Mouse (Mus musculus) ES-Bruce4 (cell line): ENCODE measurements at regions not wholly inside any gene's neighbourhood (a gene's known extent, or its start where the extent isn't known, plus 50 kb on each side); places are given as distances from the start of the nearest gene placed in this dataset.

Source experiments
- H3K27ac ChIP-seq: 2 replicates; pipeline ENCODE4 v1.5.1; 2012; ENCODE audit warnings: low read length, inconsistent platforms; ENCODE audit not compliant: insufficient read depth
- H3K27me3 ChIP-seq: 2 replicates; pipeline ENCODE4 v1.6.1; 2012; ENCODE audit warnings: mild to moderate bottlenecking, low read length, inconsistent platforms; ENCODE audit not compliant: control insufficient read depth, poor library complexity, insufficient read depth, severe bottlenecking
- H3K36me3 ChIP-seq: 2 replicates; pipeline ENCODE4 v1.6.1; 2012; ENCODE audit warnings: inconsistent platforms, mild to moderate bottlenecking, low read length, moderate library complexity; ENCODE audit not compliant: control insufficient read depth, poor library complexity, insufficient read depth, severe bottlenecking
- H3K4me1 ChIP-seq: one replicate; pipeline ENCODE4 v1.8.1; 2011; ENCODE audit warnings: low read length; ENCODE audit not compliant: control insufficient read depth, insufficient read depth
- H3K4me3 ChIP-seq: 2 replicates; pipeline ENCODE4 v1.5.1; 2011; ENCODE audit warnings: low read depth, mild to moderate bottlenecking, low read length
- H3K9ac ChIP-seq: 2 replicates; pipeline ENCODE4 v1.6.1; 2012; ENCODE audit warnings: low read depth, mild to moderate bottlenecking, inconsistent platforms; ENCODE audit not compliant: poor library complexity, severe bottlenecking
- H3K9me3 ChIP-seq: replicated peaks from 2 replicates; pipeline ENCODE4 v1.6.1; 2012; ENCODE audit warnings: mild to moderate bottlenecking, low read length, inconsistent platforms; ENCODE audit not compliant: control insufficient read depth, poor library complexity, insufficient read depth, severe bottlenecking
- CTCF ChIP-seq: IDR thresholded peaks from one replicate; pipeline ENCODE4 v1.8.1; 2011; ENCODE audit warnings: low read depth, low read length
- EP300 ChIP-seq: IDR thresholded peaks from 2 replicates; pipeline ENCODE4 v1.6.1; 2011; ENCODE audit warnings: low read depth, low read length; ENCODE audit not compliant: insufficient read depth
- POLR2A ChIP-seq: IDR thresholded peaks from one replicate; pipeline ENCODE4 v1.8.1; 2011; ENCODE audit warnings: low read length; ENCODE audit not compliant: insufficient read depth

DNA sequence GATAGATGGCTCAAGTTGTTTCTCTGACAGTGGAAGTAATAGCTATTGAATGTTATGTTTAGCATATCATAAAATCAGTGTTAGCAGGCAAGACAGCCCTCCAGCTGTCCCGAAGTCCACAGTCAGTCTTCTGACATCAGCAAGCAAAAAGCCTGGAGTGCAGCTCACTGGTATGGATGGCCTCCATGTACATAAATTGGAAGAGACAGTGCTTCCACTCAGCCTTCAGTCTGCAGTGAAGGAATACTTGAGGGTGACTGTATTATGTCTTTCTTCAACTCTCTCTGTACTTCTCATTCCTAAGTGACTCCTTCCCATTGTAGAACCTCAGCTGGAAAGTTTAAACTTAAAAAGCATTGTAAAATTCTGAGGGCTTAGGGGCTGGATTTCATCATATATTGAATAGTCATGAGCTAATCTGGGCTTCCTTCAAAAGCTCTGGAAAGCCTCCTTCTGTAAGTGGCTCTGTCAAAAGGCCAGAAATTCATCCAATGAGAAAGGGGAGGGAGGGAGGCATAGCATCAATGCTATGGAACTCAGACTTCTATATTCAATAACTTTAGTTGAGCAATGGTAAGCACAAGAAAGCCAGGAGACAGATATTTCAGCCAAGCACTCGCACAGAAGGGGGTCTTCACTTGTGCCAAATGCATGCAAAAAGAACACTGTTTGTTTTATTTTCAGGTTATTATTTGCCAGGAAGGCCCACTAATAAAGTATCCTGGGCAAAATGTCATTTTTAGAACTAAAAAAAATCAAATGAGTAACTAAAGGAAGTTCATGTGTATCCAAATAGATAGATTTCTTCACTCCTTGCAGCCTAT lies 90.5 kb upstream of the Plxna2 start:
- Histone ChIP-seq H3K27ac (no peak overlapping the region), H3K4me3 (no peak overlapping the region), H3K9ac (no peak overlapping the region), H3K36me3 (no peaks in the 10 kb centered on the region), H3K27me3 (no peaks in the 10 kb centered on the region), H3K9me3 (no peaks in the 10 kb centered on the region), H3K4me1 (no peaks in the 10 kb centered on the region)
- TF ChIP-seq CTCF (no peak), EP300 (no peak), POLR2A (no peak)

- Histone ChIP-seq H3K36me3 (no peaks in the 10 kb centered on the region), H3K27ac (no peak overlapping the region), H3K27me3 (no peaks in the 10 kb centered on the region), H3K9ac (no peak overlapping the region), H3K4me1 (no peaks in the 10 kb centered on the region), H3K4me3 (no peak overlapping the region), H3K9me3 (no peaks in the 10 kb centered on the region)
- TF ChIP-seq CTCF, result no peak
- TF ChIP-seq POLR2A, result no peak
- TF ChIP-seq EP300, result no peak
Observed at GRCm38 (mm10) chr1:194524976-194525375, 93.0 kb upstream of the Plxna2 start.

- H3K36me3 ChIP-seq, result no peaks in the 10 kb centered on the region
- no peaks in the 10 kb centered on the region for H3K4me1 ChIP-seq
- H3K27me3 ChIP-seq, result no peaks in the 10 kb centered on the region
- no peak overlapping the region for H3K9ac ChIP-seq
- no peak overlapping the region for H3K27ac ChIP-seq
- no peak overlapping the region for H3K4me3 ChIP-seq
- TF ChIP-seq POLR2A, result no peak
- no peaks in the 10 kb centered on the region for H3K9me3 ChIP-seq
Observed at GRCm38 (mm10) chr1:194521216-194521615, 96.8 kb upstream of the Plxna2 start.

DNA sequence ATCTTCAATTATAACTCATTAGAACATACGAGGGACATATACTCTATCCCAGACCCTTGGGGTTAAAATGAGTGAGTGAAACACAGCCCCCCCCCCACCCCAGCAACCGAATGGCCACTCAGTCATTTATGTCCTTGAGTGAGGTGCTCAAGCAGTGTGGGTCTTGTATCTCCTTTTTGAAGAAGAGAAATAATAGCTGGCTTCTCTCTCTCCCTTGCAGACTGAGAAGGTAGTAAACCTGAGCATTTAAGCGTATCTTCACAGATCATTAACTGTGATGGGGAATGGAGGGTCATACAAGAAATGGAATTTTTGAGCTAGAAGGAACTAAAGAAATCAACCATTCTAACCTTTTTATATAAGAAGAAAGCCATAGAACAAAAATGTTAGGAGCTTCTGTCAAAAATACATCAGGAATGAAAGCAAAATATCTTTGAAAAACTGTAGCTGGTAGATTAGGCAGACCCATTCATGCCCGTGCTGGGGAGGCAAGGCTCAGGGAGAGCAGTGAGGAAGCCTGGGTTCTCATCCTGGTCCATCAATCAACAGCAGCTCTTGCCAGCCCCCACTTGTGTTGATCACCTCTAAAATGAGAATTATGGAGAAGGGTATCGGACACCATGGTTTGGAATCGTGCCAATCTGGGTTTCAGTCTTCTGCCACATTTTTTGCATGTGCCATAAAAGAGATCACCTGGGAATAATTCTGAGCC lies 98.4 kb upstream of the Plxna2 start:
- no peak overlapping the region for H3K9ac ChIP-seq
- H3K4me1 ChIP-seq, result no peaks in the 10 kb centered on the region
- no peak overlapping the region for H3K4me3 ChIP-seq
- TF ChIP-seq CTCF (no peak), EP300 (no peak), POLR2A (no peak)
- H3K36me3 ChIP-seq, result no peaks in the 10 kb centered on the region
- H3K9me3 ChIP-seq, result no peaks in the 10 kb centered on the region
- H3K27ac ChIP-seq, result no peak overlapping the region
- H3K27me3 ChIP-seq, result no peaks in the 10 kb centered on the region

DNA sequence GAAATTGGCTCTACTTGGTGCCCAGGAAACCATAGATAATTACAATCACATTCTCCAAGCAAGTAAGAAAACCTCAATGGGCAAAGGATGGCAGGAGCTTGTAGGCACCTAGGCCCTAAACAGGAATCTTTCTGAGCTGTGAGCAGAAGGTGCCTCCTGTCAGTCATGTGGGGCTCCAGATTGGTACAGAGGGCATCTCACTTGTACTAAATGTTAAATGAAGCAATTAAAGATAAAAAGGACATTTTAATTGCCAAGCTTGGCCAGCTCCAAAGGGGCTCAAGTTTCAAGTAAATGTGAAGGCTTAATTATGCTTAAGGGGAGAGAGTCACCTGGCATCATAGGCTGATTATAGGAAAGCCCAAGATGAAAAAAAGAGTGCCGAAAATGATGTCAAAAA lies 101.9 kb upstream of the Plxna2 start:
- no peaks in the 10 kb centered on the region for H3K4me1 ChIP-seq

DNA sequence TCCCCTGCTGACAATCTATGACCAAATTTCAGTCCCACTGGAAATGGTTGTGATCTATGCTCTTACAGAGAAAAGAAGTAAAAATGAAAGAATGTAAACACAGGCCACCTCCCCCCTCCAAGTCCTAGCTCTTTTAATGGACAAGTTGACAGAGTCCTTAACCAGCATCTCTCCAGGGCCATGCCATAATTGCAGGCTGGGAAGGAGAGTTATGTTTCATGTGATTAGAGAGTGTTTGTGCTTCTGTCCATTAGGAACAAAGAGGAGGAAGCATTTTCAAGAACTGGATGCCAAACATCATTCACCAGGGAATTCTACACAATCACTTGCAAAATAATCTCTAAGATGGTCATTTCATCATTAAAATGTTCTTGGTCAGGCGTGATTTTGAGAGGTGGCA lies 109.7 kb upstream of the Plxna2 start:
- Histone ChIP-seq H3K4me1 (peaks cover 2% of the 10 kb centered on the region), H3K4me3 (no peak overlapping the region), H3K36me3 (no peaks in the 10 kb centered on the region), H3K27me3 (no peaks in the 10 kb centered on the region), H3K9me3 (no peaks in the 10 kb centered on the region), H3K27ac (no peak overlapping the region), H3K9ac (no peak overlapping the region)
- TF ChIP-seq CTCF (no peak), POLR2A (no peak), EP300 (no peak)

More for the DNA sequence above, 101.9 kb upstream of the Plxna2 start:
- H3K9me3 ChIP-seq, result no peaks in the 10 kb centered on the region
- H3K27me3 ChIP-seq, result no peaks in the 10 kb centered on the region
- H3K36me3 ChIP-seq, result no peaks in the 10 kb centered on the region
- H3K9ac ChIP-seq, result no peak overlapping the region
- H3K27ac ChIP-seq, result no peak overlapping the region
- no peak overlapping the region for H3K4me3 ChIP-seq
- no peak for TF ChIP-seq CTCF
- TF ChIP-seq POLR2A, result no peak
- no peak for TF ChIP-seq EP300
